Mouse (Mus musculus): ENCODE measurements around the gene Zcchc13.

- TF ChIP-seq CTCF (IDR thresholded peaks at IDR 0.05; ENCODE audit: low read depth) (no peak), EP300 (optimal IDR thresholded peaks at IDR 0.05) (no peak)
Observed at GRCm38 (mm10) chrX:103623411-103623845, 7.0 kb upstream of the Zcchc13 start.

All from stomach, postnatal 0 days (tissue).